Mouse (Mus musculus): ENCODE data around the gene Casp2.

DNA sequence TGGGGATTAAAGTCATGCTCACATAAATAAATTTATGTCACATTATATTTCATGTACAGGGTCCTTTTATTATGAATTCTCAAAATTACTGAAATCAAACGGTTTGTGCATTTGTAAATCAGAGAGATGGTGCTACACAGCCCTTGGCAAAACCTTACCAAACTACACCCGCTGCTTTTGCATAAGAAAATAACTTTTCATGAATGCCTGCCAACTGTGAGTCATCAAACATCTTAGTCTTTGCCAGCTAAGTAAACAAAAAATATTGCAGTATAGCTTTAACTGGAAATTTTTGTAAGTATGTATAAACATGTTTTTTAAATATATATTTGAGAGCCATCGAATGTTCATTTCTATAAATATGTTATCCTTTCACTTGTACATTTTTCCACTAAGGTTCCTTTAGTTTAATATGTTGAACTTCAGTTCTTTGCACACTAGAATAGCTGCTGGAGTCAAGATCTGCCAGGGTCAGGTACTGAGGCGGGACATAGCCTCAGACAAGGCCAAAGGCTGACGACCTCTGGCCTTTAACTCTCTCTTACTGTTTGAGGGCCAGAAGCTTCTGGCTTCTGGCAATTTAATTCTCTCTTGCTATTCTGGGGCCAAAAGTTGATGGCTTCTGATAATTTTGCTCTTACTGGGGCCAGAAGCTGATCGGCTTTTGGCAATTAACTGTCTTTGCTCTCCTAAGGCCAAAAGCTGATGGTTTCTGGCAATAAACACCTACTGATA lies 23.3 kb upstream of the Casp2 start:
- TF ChIP-seq POLR2A (IDR thresholded peaks at IDR 0.05; ENCODE audit: borderline replicate concordance, extremely low read depth, insufficient read depth, insufficient read length, poor library complexity, severe bottlenecking) = no peak
- TF ChIP-seq CTCF (IDR thresholded peaks at IDR 0.05; ENCODE audit: borderline replicate concordance, extremely low read depth, insufficient read depth, insufficient read length) = no peak

All from brain, embryonic 14.5 days (tissue).